Mouse (Mus musculus): ENCODE results near the gene Ripply3.

GRCm38 (mm10) chr16:94301194-94301593 is 27.0 kb upstream of the Ripply3 start:
- TF ChIP-seq CTCF (IDR thresholded peaks at IDR 0.05; ENCODE audit: control insufficient read depth, insufficient read depth, low read length) (no peak), POLR2A (IDR thresholded peaks at IDR 0.05; ENCODE audit: borderline replicate concordance, control insufficient read depth, low read depth, low read length) (no peak)

Measured in bone marrow, adult 2 months (tissue).